In genomic region chr11:112588088-112588487, GRCm38 (mm10) we compare ENCODE assay signal across 20 mouse cellular contexts.
A peak's percentile ranks its signal among the peaks of the same experiment; 100 is the strongest.
DNase-seq lines count a peak whose midpoint lies in the region; ATAC-seq and TF ChIP-seq lines count a peak whose summit lies in the region.
"Had no signal": no experiment of that assay in that cellular context is flagged by ENCODE, and none has a peak within 500 bp of the region (broad histone marks: within the 10 kb centered on the region; RNA-seq: fewer than 3 reads in every experiment).

No protein-coding gene starts in this region.

- no peak for TF ChIP-seq POLR2A in lung, adult 2 months (IDR thresholded peaks at IDR 0.05; ENCODE audit: borderline replicate concordance, extremely low read depth, low read depth, low read length)
- TF ChIP-seq POLR2A in limb, embryonic 14.5 days (IDR thresholded peaks at IDR 0.05; ENCODE audit: borderline replicate concordance, extremely low read depth, insufficient read depth, insufficient read length) = no peak

- no peak for TF ChIP-seq CTCF in lung, adult 2 months (IDR thresholded peaks at IDR 0.05; ENCODE audit: insufficient read depth, low read length)

- no peaks in the 10 kb centered on the region for H3K27me3 ChIP-seq in kidney, embryonic 14.5 days (ENCODE audit: control insufficient read depth, insufficient read depth, low read length)
- H3K27me3 ChIP-seq in lung, embryonic 16.5 days (ENCODE audit: control insufficient read depth, insufficient read depth, low read depth, low read length) = no peaks in the 10 kb centered on the region
- H3K27me3 ChIP-seq in limb, embryonic 14.5 days (ENCODE audit: control insufficient read depth, insufficient read depth, low read length) = no peaks in the 10 kb centered on the region
- H3K27me3 ChIP-seq: heart, embryonic 15.5 days; hindbrain, embryonic 15.5 days; intestine, embryonic 15.5 days; liver, embryonic 12.5 days had no signal

- ATAC-seq in kidney, embryonic 14.5 days (ENCODE audit: low FRiP score, low TSS enrichment) = 0 out of 2 replicates have a peak, but pooled peaks have one; percentile 60
- peak; percentile 47; the same call in 1 of the 2 replicates for ATAC-seq in lung, embryonic 16.5 days (ENCODE audit: low read depth)
- ATAC-seq in limb, embryonic 14.5 days (ENCODE audit: low FRiP score, low read depth) = no peak
- ATAC-seq: forebrain, postnatal 0 days; intestine, embryonic 15.5 days; liver, embryonic 12.5 days; lung, postnatal 0 days had no signal

- DNase-seq in kidney, adult 9 months = no peak
- DNase-seq in lung, adult 2 months = no peak
- no peak for DNase-seq in limb, embryonic 14.5 days (ENCODE audit: low spot score)
- DNase-seq in layer of hippocampus, postnatal 14 days (ENCODE audit: low spot score in 2 of 2) = no peak
- no peak for DNase-seq in gastrocnemius, adult 18-20 months (ENCODE audit: low spot score)
- DNase-seq: adrenal gland, postnatal 14 days; cerebellum, adult 9-10 months; forebrain, postnatal 0 days; gastrocnemius, postnatal 36 days; heart, postnatal 36 days; kidney, postnatal 10 days; left cerebral cortex, postnatal 4 days had no signal

- H3K4me2 ChIP-seq in kidney, embryonic 14.5 days (replicated peaks; ENCODE audit: low read depth, low read length) = no peak overlapping the region
- H3K4me2 ChIP-seq in lung, embryonic 16.5 days (ENCODE audit: low read depth, low read length) = no peak overlapping the region
- no peak overlapping the region for H3K4me2 ChIP-seq in limb, embryonic 14.5 days (replicated peaks; ENCODE audit: low read depth, low read length, severe bottlenecking)
- H3K4me2 ChIP-seq: heart, embryonic 15.5 days; hindbrain, embryonic 15.5 days; intestine, embryonic 15.5 days; liver, embryonic 12.5 days; midbrain, embryonic 11.5 days had no signal

- H3K9me3 ChIP-seq in kidney, embryonic 14.5 days (ENCODE audit: control insufficient read depth, low read length) = peaks cover 4% of the 10 kb centered on the region; the same call in 1 of the 2 replicates
- H3K9me3 ChIP-seq in lung, embryonic 16.5 days (ENCODE audit: control insufficient read depth, low read length) = 0 out of 2 replicates have a peak, but pooled peaks cover 3% of the 10 kb centered on the region
- H3K9me3 ChIP-seq in limb, embryonic 14.5 days (ENCODE audit: control insufficient read depth, low read length) = no peaks in the 10 kb centered on the region
- H3K9me3 ChIP-seq: heart, embryonic 15.5 days; hindbrain, embryonic 15.5 days; intestine, embryonic 15.5 days had no signal

- no peak overlapping the region for H3K9ac ChIP-seq in kidney, embryonic 14.5 days (ENCODE audit: low read depth, low read length)
- no peak overlapping the region for H3K9ac ChIP-seq in lung, embryonic 16.5 days (ENCODE audit: low read length)
- H3K9ac ChIP-seq in limb, embryonic 14.5 days (ENCODE audit: low read depth, low read length, severe bottlenecking) = no peak overlapping the region
- H3K9ac ChIP-seq: forebrain, postnatal 0 days; heart, embryonic 15.5 days; hindbrain, embryonic 15.5 days; intestine, embryonic 15.5 days; liver, embryonic 12.5 days had no signal

- no peak overlapping the region; the same call in 1 of the 2 replicates for H3K27ac ChIP-seq in kidney, embryonic 14.5 days (ENCODE audit: low read depth, low read length)
- H3K27ac ChIP-seq in lung, embryonic 16.5 days (ENCODE audit: low read length) = no peak overlapping the region
- H3K27ac ChIP-seq in limb, embryonic 14.5 days (replicated peaks; ENCODE audit: low read depth, low read length) = 0 out of 2 replicates have a peak overlapping the region, but pooled peaks have one; percentile 26
- H3K27ac ChIP-seq: heart, embryonic 15.5 days; hindbrain, embryonic 15.5 days; intestine, embryonic 15.5 days; liver, embryonic 12.5 days had no signal

- no peak overlapping the region for H3K4me3 ChIP-seq in kidney, embryonic 14.5 days (ENCODE audit: low read length)
- no peak overlapping the region for H3K4me3 ChIP-seq in lung, embryonic 16.5 days (ENCODE audit: low read length)
- no peak overlapping the region for H3K4me3 ChIP-seq in lung, adult 2 months (replicated peaks; ENCODE audit: extremely low read depth, low read depth, low read length)
- H3K4me3 ChIP-seq in limb, embryonic 14.5 days (replicated peaks; ENCODE audit: low read length) = no peak overlapping the region
- H3K4me3 ChIP-seq: heart, embryonic 15.5 days; hindbrain, embryonic 15.5 days; intestine, embryonic 15.5 days; liver, embryonic 12.5 days had no signal

- 69% methylated on average over 11 of the region's 11 CpGs for WGBS in kidney, embryonic 14.5 days
- 56% methylated on average over 11 of the region's 11 CpGs for WGBS in lung, embryonic 16.5 days
- WGBS in lung, adult 2 months = 52% methylated on average over 11 of the region's 11 CpGs
- 67% methylated on average over 11 of the region's 11 CpGs for WGBS in limb, embryonic 14.5 days

- no peaks in the 10 kb centered on the region for H3K36me3 ChIP-seq in kidney, embryonic 14.5 days (ENCODE audit: control insufficient read depth, insufficient read depth, low read length)
- H3K36me3 ChIP-seq in lung, embryonic 16.5 days (ENCODE audit: control insufficient read depth, insufficient read depth, low read length) = no peaks in the 10 kb centered on the region
- H3K36me3 ChIP-seq in limb, embryonic 14.5 days (ENCODE audit: control insufficient read depth, insufficient read depth, low read length) = no peaks in the 10 kb centered on the region
- H3K36me3 ChIP-seq: heart, embryonic 15.5 days; hindbrain, embryonic 15.5 days; intestine, embryonic 15.5 days; liver, embryonic 12.5 days had no signal

- H3K4me1 ChIP-seq in kidney, embryonic 14.5 days (ENCODE audit: control insufficient read depth, insufficient read depth, low read length) = no peaks in the 10 kb centered on the region
- no peaks in the 10 kb centered on the region for H3K4me1 ChIP-seq in lung, embryonic 16.5 days (replicated peaks; ENCODE audit: control insufficient read depth, insufficient read depth, low read length)
- H3K4me1 ChIP-seq in lung, adult 2 months (ENCODE audit: control insufficient read depth, insufficient read depth, low read length) = no peaks in the 10 kb centered on the region
- peaks cover 5% of the 10 kb centered on the region for H3K4me1 ChIP-seq in limb, embryonic 14.5 days (ENCODE audit: control insufficient read depth, insufficient read depth, low read length)
- H3K4me1 ChIP-seq: heart, embryonic 15.5 days; intestine, embryonic 15.5 days; liver, embryonic 12.5 days had no signal
